Mouse (Mus musculus) CH12.LX (cell line): ENCODE results near the gene Plekhg2. TPM values are rescaled to one million over a fixed set of nuclear protein-coding genes. Genes with fewer than 3 reads are reported as not detected.

Experiments used
- DNase-seq: peaks from one replicate; pipeline ENCODE4 v3.0.0-alpha.2; 2013; ENCODE audit errors: extremely low read depth
- H3K27ac ChIP-seq: 2 replicates; pipeline ENCODE4 v1.5.1; 2012; ENCODE audit warnings: low read depth, mild to moderate bottlenecking, control low read depth, moderate library complexity; ENCODE audit not compliant: insufficient read depth
- H3K27me3 ChIP-seq: replicated peaks from 2 replicates; pipeline ENCODE3; 2012; ENCODE audit warnings: inconsistent platforms
- H3K36me3 ChIP-seq, 2 experiments: replicated peaks in 1 of 2; 2 replicates each; pipeline versions ENCODE3 to v1.6.1; 2012; ENCODE audit warnings: inconsistent platforms in 1 of 2, low read length in 1 of 2, mild to moderate bottlenecking in 1 of 2, mixed read lengths in 1 of 2, moderate library complexity in 1 of 2; ENCODE audit not compliant: control insufficient read depth in 1 of 2, insufficient read depth in 1 of 2
- H3K4me1 ChIP-seq, 2 experiments: 2 replicates each; pipeline ENCODE4 v1.6.1; 2012; ENCODE audit warnings: inconsistent platforms in 1 of 2, moderate library complexity in 1 of 2; ENCODE audit not compliant: insufficient read depth in 2 of 2, control insufficient read depth in 1 of 2
- H3K4me2 ChIP-seq: 2 replicates; pipeline ENCODE4 v1.6.1; 2012; ENCODE audit warnings: low read depth, mild to moderate bottlenecking, control low read depth; ENCODE audit not compliant: poor library complexity, insufficient read depth, severe bottlenecking
- H3K4me3 ChIP-seq, 3 experiments: fragments of 150-350 bp in 1 of 3; sonication (generic) in 1 of 3; replicated peaks in 1 of 3; 2 replicates each; pipeline versions ENCODE3 to v1.5.1; 2011 to 2012; ENCODE audit warnings: low read depth in 2 of 3, low read length in 2 of 3, mild to moderate bottlenecking in 2 of 3, moderate library complexity in 2 of 3, control low read depth in 1 of 3, improper control_type of control experiment in 1 of 3, inconsistent platforms in 1 of 3, mixed read lengths in 1 of 3; ENCODE audit not compliant: poor library complexity in 1 of 3
- H3K79me2 ChIP-seq: replicated peaks from 2 replicates; pipeline ENCODE4 v1.6.1; 2012; ENCODE audit warnings: mild to moderate bottlenecking, moderate library complexity; ENCODE audit not compliant: control insufficient read depth, poor library complexity, insufficient read depth, severe bottlenecking; ENCODE audit errors: extremely low read depth
- H3K9ac ChIP-seq: 2 replicates; pipeline ENCODE4 v1.6.1; 2012; ENCODE audit warnings: low read depth, mild to moderate bottlenecking, control low read depth, moderate library complexity; ENCODE audit not compliant: insufficient read depth
- H3K9me3 ChIP-seq: replicated peaks from 2 replicates; pipeline ENCODE3; 2012; ENCODE audit warnings: low read length, inconsistent platforms, mixed read lengths
- CTCF ChIP-seq, 2 experiments: IDR thresholded peaks in 1 of 2; conservative IDR thresholded peaks in 1 of 2; 2 replicates each; pipeline ENCODE4 v1.5.1; 2011 to 2012; ENCODE audit warnings: low read depth in 2 of 2, low read length in 2 of 2, improper control_type of control experiment in 1 of 2, inconsistent platforms in 1 of 2, mild to moderate bottlenecking in 1 of 2, moderate library complexity in 1 of 2
- E2F4 ChIP-seq: IDR thresholded peaks from 2 replicates; pipeline ENCODE4 v1.6.1; 2011; ENCODE audit warnings: low read depth, low read length, improper control_type of control experiment; ENCODE audit not compliant: insufficient replicate concordance
- ETS1 ChIP-seq: conservative IDR thresholded peaks from 2 replicates; pipeline ENCODE4 v1.6.1; 2012; ENCODE audit warnings: low read depth, mild to moderate bottlenecking, inconsistent platforms, low read length, improper control_type of control experiment, moderate library complexity
- HCFC1 ChIP-seq: IDR thresholded peaks from 2 replicates; pipeline ENCODE4 v1.6.1; 2012; ENCODE audit warnings: low read depth, mild to moderate bottlenecking, inconsistent platforms, low read length, improper control_type of control experiment
- JUN ChIP-seq: IDR thresholded peaks from 2 replicates; pipeline ENCODE4 v1.6.1; 2011; ENCODE audit warnings: low read depth, mild to moderate bottlenecking, low read length, improper control_type of control experiment, moderate library complexity; ENCODE audit not compliant: insufficient read depth
- KAT2A ChIP-seq: IDR thresholded peaks from 2 replicates; pipeline ENCODE4 v1.6.1; 2012; ENCODE audit warnings: low read length, improper control_type of control experiment, inconsistent platforms; ENCODE audit not compliant: insufficient replicate concordance
- MAZ ChIP-seq: IDR thresholded peaks from 2 replicates; pipeline ENCODE4 v1.6.1; 2012; ENCODE audit warnings: low read depth, mild to moderate bottlenecking, inconsistent platforms, low read length, improper control_type of control experiment, moderate library complexity
- MXI1 ChIP-seq: IDR thresholded peaks from 2 replicates; pipeline ENCODE4 v1.6.1; 2011; ENCODE audit warnings: mild to moderate bottlenecking, low read depth, low read length, improper control_type of control experiment
- MYC ChIP-seq: IDR thresholded peaks from 2 replicates; pipeline ENCODE4 v1.6.1; 2011; ENCODE audit warnings: low read depth, mild to moderate bottlenecking, improper control_type of control experiment, low read length
- NELFE ChIP-seq: IDR thresholded peaks from 2 replicates; pipeline ENCODE4 v1.6.1; 2011; ENCODE audit warnings: low read depth, low read length, improper control_type of control experiment
- TBP ChIP-seq: conservative IDR thresholded peaks from 2 replicates; pipeline ENCODE4 v1.6.1; 2011; ENCODE audit warnings: low read depth, low read length, improper control_type of control experiment
- TCF12 ChIP-seq: IDR thresholded peaks from 2 replicates; pipeline ENCODE4 v1.6.1; 2014; ENCODE audit warnings: low read depth, mild to moderate bottlenecking, inconsistent platforms, low read length, improper control_type of control experiment
- UBTF ChIP-seq: IDR thresholded peaks from 2 replicates; pipeline ENCODE4 v1.6.1; 2012; ENCODE audit warnings: low read depth, mild to moderate bottlenecking, inconsistent platforms, low read length, improper control_type of control experiment, moderate library complexity
- ZKSCAN1 ChIP-seq: IDR thresholded peaks from 2 replicates; pipeline ENCODE4 v1.6.1; 2012; ENCODE audit warnings: low read depth, inconsistent platforms, low read length, improper control_type of control experiment, borderline replicate concordance
- ZMIZ1 ChIP-seq: IDR thresholded peaks from 2 replicates; pipeline ENCODE4 v1.6.1; 2012; ENCODE audit warnings: low read depth, mild to moderate bottlenecking, inconsistent platforms, low read length, improper control_type of control experiment
- ZNF384 ChIP-seq: IDR thresholded peaks from 2 replicates; pipeline ENCODE4 v1.6.1; 2012; ENCODE audit warnings: low read depth, low read length, improper control_type of control experiment, inconsistent platforms
- dilution Hi-C: fragments of 300-500 bp; cut with MboI; formaldehyde crosslinking; loops from 2 replicates; pipeline ENCODE4 v1.14.3; 2020; ENCODE audit warnings: low sequenced_read_pairs; ENCODE audit not compliant: extremely low pct_unique_long_range_greater_than_20kb, extremely low pct_ligation_motif_present
- in situ Hi-C: fragments of 300-500 bp; cut with MboI; formaldehyde crosslinking; loops from 3 replicates; pipeline ENCODE4 v1.14.3; 2019; ENCODE audit warnings: low sequenced_read_pairs, low pct_ligation_motif_present, low pct_unique_long_range_greater_than_20kb, mixed read lengths
- polyA plus RNA-seq: library from polyadenylated mRNA; unstranded; fragments of >175 nt; gene quantifications from 2 replicates; pipeline ENCODE4 v1.2.1, GENCODE M21; 2012; ENCODE audit warnings: low read depth; ENCODE audit not compliant: insufficient read length
- total RNA-seq, 2 experiments: library from RNA; depleted of rRNA; stranded (reverse); fragments of 300-350 nt in 1 of 2; fragments of >200 nt in 1 of 2; gene quantifications; 2 replicates each; pipeline ENCODE4 v1.2.3; 2012 to 2014

The Plekhg2 gene
- total and polyA plus RNA-seq, 3 experiments, result 0.39 to 5.5 (median 4.7) TPM

DNA sequence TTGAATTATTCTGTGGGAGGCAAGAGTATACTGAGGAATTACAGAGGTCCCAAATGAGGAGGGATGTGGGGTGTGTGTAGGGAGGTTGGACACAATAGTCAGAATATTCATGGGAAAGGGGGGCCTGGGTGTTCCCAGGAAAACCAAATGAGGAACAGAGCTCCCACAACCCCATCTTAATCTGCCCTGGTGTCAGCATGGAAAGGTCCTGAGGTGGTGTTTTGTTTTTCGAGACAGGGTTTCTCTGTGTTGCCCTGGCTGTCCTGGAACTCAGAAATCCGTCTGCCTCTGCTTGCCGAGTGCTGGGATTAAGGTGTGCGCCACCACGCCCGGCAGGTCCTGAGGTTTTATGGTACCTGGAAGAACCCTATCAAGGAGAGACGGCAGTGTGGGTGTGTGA lies 14.0 kb downstream of the Plekhg2 start:
- in situ Hi-C loops, result no loop called here
- Histone ChIP-seq H3K4me3 (no peak overlapping the region), H3K27me3 (no peaks in the 10 kb centered on the region), H3K79me2 (no peaks in the 10 kb centered on the region), H3K9me3 (no peaks in the 10 kb centered on the region), H3K36me3 (peaks cover 24 to 57% of the 10 kb centered on the region in 2 experiments), H3K27ac (no peak overlapping the region), H3K4me2 (no peak overlapping the region)
- TF ChIP-seq CTCF (conservative IDR thresholded peaks at IDR 0.05 in 1 of 2, IDR thresholded peaks at IDR 0.05 in 1 of 2; ENCODE audit: low read depth in 2 of 2, low read length in 2 of 2) (no peak), ZMIZ1 (no peak), HCFC1 (no peak)
- TF ChIP-seq, all 38 proteins: peak for 0
- peaks cover 0 to 15% of the 10 kb centered on the region in 2 experiments; a peak in 2 of 4 replicates for H3K4me1 ChIP-seq
- no peak overlapping the region for H3K9ac ChIP-seq
- dilution Hi-C loops, result no loop called here
- no peak for DNase-seq

DNA sequence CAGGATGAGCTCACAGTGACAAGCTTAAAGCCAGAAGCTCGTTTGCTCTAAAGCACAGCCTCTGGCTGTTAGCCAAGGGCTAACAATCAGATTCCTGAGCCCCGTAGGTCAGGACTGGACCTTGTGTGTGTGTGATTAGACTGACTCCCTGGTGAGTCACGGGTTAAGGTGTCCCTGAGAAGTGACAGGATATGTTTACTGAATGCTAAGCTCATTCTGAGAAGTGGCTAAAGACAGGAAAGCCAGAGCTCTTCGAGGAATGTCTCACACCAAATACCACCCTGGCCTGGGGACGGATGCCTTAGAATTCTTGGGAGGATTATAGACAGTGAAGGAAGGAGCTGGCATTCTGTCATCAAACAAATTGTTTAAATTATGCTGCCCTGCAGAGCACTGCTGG lies 14.4 kb downstream of the Plekhg2 start:
- TF ChIP-seq E2F4 (no peak), MYC (no peak), TBP (no peak)
- no peaks in the 10 kb centered on the region for H3K27me3 ChIP-seq
- peaks cover 0 to 18% of the 10 kb centered on the region in 2 experiments; a peak in 2 of 4 replicates for H3K4me1 ChIP-seq
- H3K4me3 ChIP-seq, result no peak overlapping the region
- dilution Hi-C loops (no loop called here), in situ Hi-C loops (no loop called here)
- H3K27ac ChIP-seq, result no peak overlapping the region
- peaks cover 28 to 62% of the 10 kb centered on the region in 2 experiments for H3K36me3 ChIP-seq
- no peak for DNase-seq
- no peak overlapping the region for H3K4me2 ChIP-seq
- no peaks in the 10 kb centered on the region for H3K79me2 ChIP-seq
- H3K9ac ChIP-seq, result no peak overlapping the region
- H3K9me3 ChIP-seq, result no peaks in the 10 kb centered on the region

- Histone ChIP-seq H3K36me3 (peaks cover 36 to 61% of the 10 kb centered on the region in 2 experiments), H3K27me3 (no peaks in the 10 kb centered on the region), H3K4me3 (no peak overlapping the region), H3K27ac (no peak overlapping the region), H3K79me2 (peaks cover 3% of the 10 kb centered on the region), H3K9ac (no peak overlapping the region), H3K9me3 (no peaks in the 10 kb centered on the region), H3K4me2 (no peak overlapping the region), H3K4me1 (peaks cover 3 to 24% of the 10 kb centered on the region in 2 experiments; a peak in 3 of 4 replicates)
- dilution Hi-C loops (no loop called here), in situ Hi-C loops (no loop called here)
- no peak for DNase-seq
- TF ChIP-seq ZNF384 (no peak), ZKSCAN1 (no peak), ETS1 (no peak), CTCF (conservative IDR thresholded peaks at IDR 0.05 in 1 of 2, IDR thresholded peaks at IDR 0.05 in 1 of 2; ENCODE audit: low read depth in 2 of 2, low read length in 2 of 2) (no peak), KAT2A (no peak), MXI1 (no peak), MAZ (no peak), UBTF (no peak), NELFE (no peak), JUN (no peak), TCF12 (no peak)
These were observed 15.4 kb downstream of the Plekhg2 start for GRCm38 (mm10) chr7:28356981-28357380.
